Mouse (Mus musculus): Measurements from ENCODE around the gene Clasp1. TPM values are rescaled to one million over a fixed set of nuclear protein-coding genes. Genes with fewer than 3 reads are reported as not detected.

The Clasp1 gene
- 14.8 and 18.0 TPM in 2 replicates for polyA plus RNA-seq (2012; rRNA removed)

GRCm38 (mm10) chr1:118388757-118389453 is at the start of gene Clasp1:
Gene Clasp1 (plus strand): TSS chr1:118389058.
- Histone ChIP-seq H3K36me3 (ENCODE audit: control insufficient read depth, insufficient read depth, low read length) (no peaks in the 10 kb centered on the region), H3K27me3 (ENCODE audit: control insufficient read depth, insufficient read depth, low read length) (no peaks in the 10 kb centered on the region), H3K4me3 (ENCODE audit: extremely low read depth, insufficient read depth, insufficient read length) (peak within 1 kb of the TSS; percentile 88), H3K4me1 (ENCODE audit: control insufficient read depth, insufficient read depth, insufficient read length) (peaks cover 2% of the 10 kb centered on the region; the same call in 1 of the 2 replicates), H3K27ac (ENCODE audit: insufficient read depth, low read length) (peak within 1 kb of the TSS; percentile 92)
- under 1% methylated on average over 44 of the region's 44 CpGs for WGBS
- TF ChIP-seq POLR2A (IDR thresholded peaks at IDR 0.05; ENCODE audit: low read depth, low read length) (peak; percentile 44), CTCF (IDR thresholded peaks at IDR 0.05; ENCODE audit: extremely low read depth, insufficient read depth, insufficient read length, insufficient replicate concordance) (no peak)
- peak; percentile 94 to 98 for DNase-seq (ENCODE audit: low read depth in 1 of 2, low spot score in 2 of 2)

DNA sequence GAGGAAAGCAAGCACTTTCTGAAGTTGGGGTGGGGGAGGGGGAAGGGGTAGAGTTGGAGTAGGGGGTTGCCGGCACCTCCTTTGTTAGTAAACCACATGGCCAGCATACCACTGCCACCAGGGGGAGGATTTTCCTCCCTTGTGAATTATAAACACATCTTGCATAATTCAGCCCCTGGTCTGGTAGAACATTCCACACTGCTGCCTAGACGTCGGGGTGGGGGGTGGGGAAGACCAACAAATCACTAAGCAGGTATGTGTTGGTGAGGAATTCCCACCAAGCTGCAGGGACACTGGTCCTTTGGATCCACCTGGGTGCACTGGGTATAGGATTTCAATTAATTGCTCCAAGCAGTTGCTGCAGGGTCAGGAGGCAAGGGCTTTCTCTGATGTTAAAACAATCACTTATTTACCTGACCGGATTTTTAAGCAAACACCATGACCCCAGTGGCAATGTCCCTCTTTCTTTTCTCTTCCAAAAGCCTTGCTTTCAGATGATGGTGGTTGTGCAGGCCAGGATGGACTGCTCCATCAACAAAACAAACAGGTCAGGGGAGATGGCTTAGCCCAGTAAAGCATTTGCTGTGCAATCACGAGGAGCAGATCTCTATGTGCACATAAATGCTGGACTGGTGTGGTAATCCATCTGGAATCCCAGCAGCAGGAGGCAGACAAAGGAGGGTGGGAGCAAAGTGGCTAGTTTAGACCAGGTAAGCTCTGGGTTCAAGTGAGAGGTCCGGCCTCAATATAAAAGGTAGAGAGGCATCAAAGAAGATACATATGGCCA is 45.0 kb upstream of the Clasp1 start:
- TF ChIP-seq POLR2A (IDR thresholded peaks at IDR 0.05; ENCODE audit: low read depth, low read length) (no peak), CTCF (IDR thresholded peaks at IDR 0.05; ENCODE audit: extremely low read depth, insufficient read depth, insufficient read length, insufficient replicate concordance) (no peak)
- 56% methylated on average over 6 of the region's 6 CpGs for WGBS
- no peak for DNase-seq (ENCODE audit: low read depth in 1 of 2, low spot score in 2 of 2)

DNA sequence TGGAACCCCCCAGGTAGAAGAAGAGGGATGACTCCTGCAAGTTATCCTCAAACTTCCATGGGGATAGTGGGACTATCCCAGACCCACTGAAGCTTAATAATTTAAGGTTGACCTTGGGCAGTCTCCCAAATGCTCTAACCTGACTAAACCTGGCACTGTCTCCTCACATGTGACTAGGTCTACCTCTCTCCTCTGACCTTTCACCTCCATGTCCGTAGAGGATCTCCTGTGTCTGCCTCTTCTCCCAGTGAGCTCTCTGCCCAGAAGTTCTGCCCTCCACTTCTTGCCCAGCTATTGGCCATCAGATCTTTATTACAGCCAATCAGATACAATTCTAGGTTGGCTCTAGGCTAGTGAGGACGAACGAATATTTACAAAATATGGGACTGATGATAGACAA is 38.9 kb upstream of the Clasp1 start:
- TF ChIP-seq CTCF (IDR thresholded peaks at IDR 0.05; ENCODE audit: extremely low read depth, insufficient read depth, insufficient read length, insufficient replicate concordance) (no peak), POLR2A (IDR thresholded peaks at IDR 0.05; ENCODE audit: low read depth, low read length) (no peak)
- DNase-seq (ENCODE audit: low read depth in 1 of 2, low spot score in 2 of 2), result no peak
- H3K27ac ChIP-seq (ENCODE audit: insufficient read depth, low read length), result no peak overlapping the region
- 83% methylated on average over 3 of the region's 3 CpGs for WGBS
- no peak overlapping the region for H3K4me3 ChIP-seq (ENCODE audit: extremely low read depth, insufficient read depth, insufficient read length)
- H3K27me3 ChIP-seq (ENCODE audit: control insufficient read depth, insufficient read depth, low read length), result no peaks in the 10 kb centered on the region
- H3K4me1 ChIP-seq (ENCODE audit: control insufficient read depth, insufficient read depth, insufficient read length), result no peaks in the 10 kb centered on the region
- H3K36me3 ChIP-seq (ENCODE audit: control insufficient read depth, insufficient read depth, low read length), result no peaks in the 10 kb centered on the region

More for the DNA sequence above, 45.0 kb upstream of the Clasp1 start:
- H3K27me3 ChIP-seq (ENCODE audit: control insufficient read depth, insufficient read depth, low read length), result no peaks in the 10 kb centered on the region
- no peaks in the 10 kb centered on the region for H3K36me3 ChIP-seq (ENCODE audit: control insufficient read depth, insufficient read depth, low read length)
- no peak overlapping the region for H3K4me3 ChIP-seq (ENCODE audit: extremely low read depth, insufficient read depth, insufficient read length)
- no peaks in the 10 kb centered on the region for H3K4me1 ChIP-seq (ENCODE audit: control insufficient read depth, insufficient read depth, insufficient read length)
- H3K27ac ChIP-seq (ENCODE audit: insufficient read depth, low read length), result no peak overlapping the region

DNA sequence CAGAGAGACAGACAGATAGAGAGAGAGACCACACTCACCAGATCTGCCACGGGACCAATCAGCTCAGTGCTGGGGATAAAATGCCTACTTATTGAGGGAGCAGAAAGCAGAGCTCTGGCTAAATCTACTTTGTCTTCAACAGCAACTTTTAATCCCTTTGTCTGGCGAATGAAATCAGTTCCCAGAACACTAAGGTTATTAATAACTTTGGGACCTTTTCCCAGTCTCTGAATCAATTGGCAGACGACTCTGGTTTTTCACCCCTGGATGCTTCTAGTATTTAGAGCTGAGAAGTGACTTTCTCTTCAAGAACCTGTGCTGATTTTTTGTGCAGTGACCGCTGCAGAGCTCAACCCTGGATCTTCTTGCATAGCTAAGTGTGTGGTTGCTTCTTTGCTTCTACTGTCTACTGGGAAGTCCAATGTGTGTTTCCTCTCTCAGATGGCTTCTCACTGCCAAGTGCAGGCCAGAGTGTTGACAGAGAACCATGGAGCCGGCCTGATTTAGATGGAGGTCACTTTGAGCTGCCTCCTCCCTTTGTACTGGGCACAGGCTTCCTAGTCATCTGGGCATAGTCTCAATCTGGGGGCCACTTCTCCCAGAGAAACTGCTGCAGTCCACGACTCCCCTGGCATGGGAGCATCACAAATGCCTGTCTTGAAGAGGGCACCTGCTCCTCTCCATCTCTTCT is 29.6 kb upstream of the Clasp1 start:
- Histone ChIP-seq H3K4me1 (ENCODE audit: control insufficient read depth, insufficient read depth, insufficient read length) (no peaks in the 10 kb centered on the region), H3K36me3 (ENCODE audit: control insufficient read depth, insufficient read depth, low read length) (no peaks in the 10 kb centered on the region), H3K27ac (ENCODE audit: insufficient read depth, low read length) (no peak overlapping the region), H3K27me3 (ENCODE audit: control insufficient read depth, insufficient read depth, low read length) (no peaks in the 10 kb centered on the region), H3K4me3 (ENCODE audit: extremely low read depth, insufficient read depth, insufficient read length) (no peak overlapping the region)
- WGBS, result 82% methylated on average over 6 of the region's 6 CpGs
- DNase-seq (ENCODE audit: low read depth in 1 of 2, low spot score in 2 of 2), result no peak
- no peak for TF ChIP-seq CTCF (IDR thresholded peaks at IDR 0.05; ENCODE audit: extremely low read depth, insufficient read depth, insufficient read length, insufficient replicate concordance)
- TF ChIP-seq POLR2A (IDR thresholded peaks at IDR 0.05; ENCODE audit: low read depth, low read length), result no peak

GRCm38 (mm10) chr1:118367970-118368369 is 20.9 kb upstream of the Clasp1 start:
- Histone ChIP-seq H3K27ac (ENCODE audit: insufficient read depth, low read length) (no peak overlapping the region), H3K4me1 (ENCODE audit: control insufficient read depth, insufficient read depth, insufficient read length) (no peaks in the 10 kb centered on the region), H3K4me3 (ENCODE audit: extremely low read depth, insufficient read depth, insufficient read length) (no peak overlapping the region), H3K36me3 (ENCODE audit: control insufficient read depth, insufficient read depth, low read length) (no peaks in the 10 kb centered on the region), H3K27me3 (ENCODE audit: control insufficient read depth, insufficient read depth, low read length) (no peaks in the 10 kb centered on the region)
- 85% methylated on average over 1 of the region's 1 CpGs for WGBS
- TF ChIP-seq POLR2A (IDR thresholded peaks at IDR 0.05; ENCODE audit: low read depth, low read length) (no peak), CTCF (IDR thresholded peaks at IDR 0.05; ENCODE audit: extremely low read depth, insufficient read depth, insufficient read length, insufficient replicate concordance) (no peak)
- DNase-seq (ENCODE audit: low read depth in 1 of 2, low spot score in 2 of 2), result peak in 1 of 2 experiments; percentile 5

GRCm38 (mm10) chr1:118368721-118369461 is 20.0 kb upstream of the Clasp1 start:
- no peak for DNase-seq (ENCODE audit: low read depth in 1 of 2, low spot score in 2 of 2)
- no peak overlapping the region for H3K27ac ChIP-seq (ENCODE audit: insufficient read depth, low read length)
- whole genome bisulfite sequencing, result 73% methylated on average over 3 of the region's 3 CpGs
- H3K4me3 ChIP-seq (ENCODE audit: extremely low read depth, insufficient read depth, insufficient read length), result no peak overlapping the region
- no peaks in the 10 kb centered on the region for H3K4me1 ChIP-seq (ENCODE audit: control insufficient read depth, insufficient read depth, insufficient read length)
- TF ChIP-seq CTCF (IDR thresholded peaks at IDR 0.05; ENCODE audit: extremely low read depth, insufficient read depth, insufficient read length, insufficient replicate concordance) (no peak), POLR2A (IDR thresholded peaks at IDR 0.05; ENCODE audit: low read depth, low read length) (no peak)
- H3K27me3 ChIP-seq (ENCODE audit: control insufficient read depth, insufficient read depth, low read length), result no peaks in the 10 kb centered on the region
- H3K36me3 ChIP-seq (ENCODE audit: control insufficient read depth, insufficient read depth, low read length), result no peaks in the 10 kb centered on the region

All from spleen, adult 2 months (tissue).